Mouse (Mus musculus): ENCODE measurements around the gene Ranbp3.

GRCm38 (mm10) chr17:56654771-56655170, 18.3 kb upstream of the Ranbp3 start:
- no peak for TF ChIP-seq CTCF (IDR thresholded peaks at IDR 0.05; ENCODE audit: low read depth, low read length)
- no peak for TF ChIP-seq POLR2A (IDR thresholded peaks at IDR 0.05; ENCODE audit: insufficient read depth, low read length)
- no peak for TF ChIP-seq EP300 (IDR thresholded peaks at IDR 0.05; ENCODE audit: insufficient read depth, low read depth, low read length)
